In the genomic region with DNA sequence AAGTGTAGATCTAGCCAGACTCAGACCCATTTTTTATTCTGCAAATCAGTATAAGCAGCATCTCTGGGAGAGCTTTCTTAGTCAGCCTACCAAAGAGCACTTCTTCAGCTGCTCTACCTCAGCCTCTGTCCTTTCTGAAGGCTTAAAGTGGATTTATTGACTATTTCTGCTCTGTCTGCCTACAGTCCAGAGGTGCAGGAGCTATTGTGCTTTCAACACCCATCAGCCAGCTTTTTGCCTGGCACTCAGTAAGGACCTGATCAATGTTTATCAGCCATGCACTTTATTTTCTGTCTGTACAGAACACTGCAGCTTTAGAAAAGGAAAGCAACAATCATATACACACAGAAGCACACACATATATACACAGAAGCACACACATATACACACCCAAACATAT, we compare ENCODE assay signal across 30 mouse cellular contexts.
"Had no signal": no experiment of that assay in that cellular context is flagged by ENCODE, and none has a peak within 500 bp of the region (broad histone marks: within the 10 kb centered on the region; RNA-seq: fewer than 3 reads in every experiment).

No protein-coding gene starts in this region.

- H3K4me2 ChIP-seq: limb, embryonic 12.5 days; limb, embryonic 13.5 days; limb, embryonic 15.5 days; liver, embryonic 12.5 days; liver, embryonic 13.5 days; liver, embryonic 15.5 days; lung, embryonic 14.5 days; lung, embryonic 15.5 days; midbrain, embryonic 11.5 days; midbrain, embryonic 12.5 days; midbrain, embryonic 13.5 days; midbrain, embryonic 15.5 days; neural tube, embryonic 12.5 days had no signal

- H3K9ac ChIP-seq: limb, embryonic 12.5 days; limb, embryonic 13.5 days; limb, embryonic 15.5 days; liver, embryonic 12.5 days; liver, embryonic 13.5 days; liver, embryonic 14.5 days; liver, embryonic 15.5 days; lung, embryonic 14.5 days; lung, embryonic 15.5 days; midbrain, embryonic 12.5 days; midbrain, embryonic 13.5 days; midbrain, embryonic 15.5 days; neural tube, embryonic 12.5 days had no signal

- H3K27ac ChIP-seq: left cerebral cortex, adult 2 months; limb, embryonic 10.5 days; limb, embryonic 12.5 days; limb, embryonic 13.5 days; limb, embryonic 15.5 days; liver, embryonic 12.5 days; liver, embryonic 13.5 days; liver, embryonic 14.5 days; liver, embryonic 15.5 days; lung, embryonic 15.5 days; macrophage; midbrain, embryonic 10.5 days; midbrain, embryonic 12.5 days; midbrain, embryonic 13.5 days; midbrain, embryonic 15.5 days; neural tube, embryonic 12.5 days had no signal

- H3K4me1 ChIP-seq: limb, embryonic 10.5 days; limb, embryonic 12.5 days; limb, embryonic 13.5 days; limb, embryonic 15.5 days; liver, embryonic 13.5 days; liver, embryonic 15.5 days; lung, embryonic 15.5 days; midbrain, embryonic 12.5 days; midbrain, embryonic 13.5 days; midbrain, embryonic 15.5 days; neural tube, embryonic 12.5 days had no signal

- H3K4me3 ChIP-seq: left cerebral cortex, adult 2 months; limb, embryonic 10.5 days; limb, embryonic 12.5 days; limb, embryonic 13.5 days; limb, embryonic 15.5 days; liver, embryonic 12.5 days; liver, embryonic 13.5 days; liver, embryonic 15.5 days; lung, embryonic 15.5 days; megakaryocyte, embryonic 14.5 days; midbrain, embryonic 10.5 days; midbrain, embryonic 12.5 days; midbrain, embryonic 13.5 days; midbrain, embryonic 15.5 days; myocyte; neural tube, embryonic 12.5 days had no signal

- DNase-seq: left cerebral cortex, postnatal 4 days; liver, embryonic 13.5 days; lung, adult 18-20 months; lung, adult 2 months; lung, embryonic 14.5 days; lung, postnatal 10 days; lung, postnatal 14 days; lung, postnatal 36 days; lung, postnatal 4 days; midbrain, embryonic 14.5 days had no signal

- H3K27me3 ChIP-seq: limb, embryonic 12.5 days; limb, embryonic 13.5 days; limb, embryonic 15.5 days; liver, embryonic 12.5 days; liver, embryonic 13.5 days; liver, embryonic 15.5 days; lung, embryonic 15.5 days; megakaryocyte, embryonic 14.5 days; midbrain, embryonic 12.5 days; midbrain, embryonic 15.5 days; neural tube, embryonic 12.5 days had no signal

- ATAC-seq: liver, embryonic 12.5 days; lung, postnatal 0 days; midbrain, embryonic 13.5 days; midbrain, embryonic 15.5 days; midbrain, embryonic 16.5 days had no signal

- H3K9me3 ChIP-seq: limb, embryonic 10.5 days; limb, embryonic 12.5 days; limb, embryonic 13.5 days; limb, embryonic 15.5 days; liver, embryonic 12.5 days; liver, embryonic 13.5 days; liver, embryonic 15.5 days; lung, embryonic 15.5 days; megakaryocyte, embryonic 14.5 days; midbrain, embryonic 10.5 days; midbrain, embryonic 12.5 days; midbrain, embryonic 13.5 days; midbrain, embryonic 15.5 days; neural tube, embryonic 12.5 days had no signal

- H3K36me3 ChIP-seq: limb, embryonic 10.5 days; limb, embryonic 12.5 days; limb, embryonic 13.5 days; limb, embryonic 15.5 days; liver, embryonic 12.5 days; liver, embryonic 13.5 days; liver, embryonic 15.5 days; lung, embryonic 15.5 days; midbrain, embryonic 10.5 days; midbrain, embryonic 12.5 days; midbrain, embryonic 13.5 days; midbrain, embryonic 15.5 days; neural tube, embryonic 12.5 days had no signal
